Mouse (Mus musculus) midbrain, embryonic 11.5 days (tissue): ENCODE measurements around the gene Rapgef4. TPM values are rescaled to one million over a fixed set of nuclear protein-coding genes. Genes with fewer than 3 reads are reported as not detected.
A peak's percentile ranks its signal among the peaks of the same experiment; 100 is the strongest.

Source experiments
- ATAC-seq: fragments of 200-750 bp; cut with Nextera tagmentation; 2 replicates; pipeline ENCODE4 v1.8.0; 2017; ENCODE audit warnings: moderate TSS enrichment, moderate library complexity; ENCODE audit not compliant: low FRiP score
- DNase-seq: peaks from one replicate; pipeline ENCODE4 v3.0.0; 2015; ENCODE audit warnings: low spot score; ENCODE audit errors: missing footprints
- H3K27ac ChIP-seq: fragments of 300-500 bp; sonication (generic); 2 replicates; pipeline ENCODE4 v1.5.1; 2014; ENCODE audit warnings: low read depth, low read length
- H3K27me3 ChIP-seq: fragments of 300-500 bp; sonication (generic); 2 replicates; pipeline ENCODE4 v1.6.1; 2014; ENCODE audit warnings: mild to moderate bottlenecking, low read length, moderate library complexity, mixed read lengths; ENCODE audit not compliant: control insufficient read depth, insufficient read depth
- H3K36me3 ChIP-seq: fragments of 300-500 bp; sonication (generic); 2 replicates; pipeline ENCODE4 v1.6.1; 2014; ENCODE audit warnings: mild to moderate bottlenecking, low read length, moderate library complexity, mixed read lengths; ENCODE audit not compliant: control insufficient read depth, insufficient read depth
- H3K4me1 ChIP-seq: fragments of 300-500 bp; sonication (generic); 2 replicates; pipeline ENCODE4 v1.6.1; 2014; ENCODE audit warnings: low read length; ENCODE audit not compliant: control insufficient read depth, insufficient read depth
- H3K4me2 ChIP-seq: fragments of 300-500 bp; sonication (generic); 2 replicates; pipeline ENCODE4 v1.6.1; 2014; ENCODE audit warnings: mild to moderate bottlenecking, moderate library complexity
- H3K4me3 ChIP-seq: fragments of 300-500 bp; sonication (generic); 2 replicates; pipeline ENCODE4 v1.5.1; 2014; ENCODE audit warnings: low read depth, low read length
- H3K9ac ChIP-seq: fragments of 300-500 bp; sonication (generic); 2 replicates; pipeline ENCODE4 v1.6.1; 2014; ENCODE audit warnings: low read length
- H3K9me3 ChIP-seq: fragments of 300-500 bp; sonication (generic); 2 replicates; pipeline ENCODE4 v1.6.1; 2016; ENCODE audit warnings: low read length; ENCODE audit not compliant: control insufficient read depth
- WGBS: fragments of 180-500 bp; shearing (Covaris S2); extraction: QIAGEN DNeasy Blood & Tissue Kit; methylation state at CpG from one replicate; pipeline ENCODE4 v1.1.7; 2014; 5-methylcytosine and 5-hydroxymethylcytosine counted together
- polyA plus RNA-seq: library from polyadenylated mRNA; unstranded; fragments of >200 nt; fragmentation: Nextera tagmentation; extraction: Ambion mirVana; gene quantifications from 2 replicates; pipeline ENCODE4 v1.2.1, GENCODE M21; 2014

Rapgef4 gene
- polyA plus RNA-seq, 1 experiment from 2014 or later = 2.0 TPM

- Histone ChIP-seq H3K27me3 (no peaks in the 10 kb centered on the region), H3K4me3 (no peak overlapping the region), H3K36me3 (no peaks in the 10 kb centered on the region), H3K4me2 (no peak overlapping the region), H3K27ac (no peak overlapping the region), H3K4me1 (no peaks in the 10 kb centered on the region), H3K9ac (no peak overlapping the region), H3K9me3 (no peaks in the 10 kb centered on the region)
- WGBS = 77% methylated on average over 10 of the region's 10 CpGs
- peak; percentile 81 for DNase-seq
- ATAC-seq = no peak
Measured at GRCm38 (mm10) chr2:72297716-72298082, 316.7 kb downstream of the Rapgef4 start.

DNA sequence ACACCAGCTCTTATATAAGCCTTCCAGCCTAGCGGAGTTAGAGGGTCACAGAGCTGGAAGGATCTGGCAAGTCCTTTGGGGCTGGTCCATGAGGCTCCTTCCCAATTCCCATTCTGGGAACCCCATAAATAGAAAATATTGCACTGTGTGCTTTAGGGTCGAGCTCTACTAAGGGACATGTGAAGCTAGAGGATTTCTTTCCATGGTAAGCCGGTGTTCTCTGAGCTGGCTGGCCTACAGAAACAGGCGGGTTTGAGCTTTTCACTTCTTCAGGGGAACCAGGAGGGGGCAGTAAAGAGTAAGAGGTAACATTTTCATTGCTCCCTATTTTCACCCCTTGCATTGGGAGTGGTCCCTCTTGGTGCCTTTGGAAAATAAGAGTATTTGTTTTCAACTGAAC lies 317.4 kb downstream of the Rapgef4 start:
- Histone ChIP-seq H3K27ac (no peak overlapping the region), H3K4me1 (no peaks in the 10 kb centered on the region), H3K4me2 (no peak overlapping the region), H3K4me3 (no peak overlapping the region), H3K27me3 (no peaks in the 10 kb centered on the region), H3K9ac (no peak overlapping the region), H3K36me3 (no peaks in the 10 kb centered on the region), H3K9me3 (no peaks in the 10 kb centered on the region)
- peak; percentile 88 for DNase-seq
- no peak for ATAC-seq
- 58% methylated on average over 4 of the region's 4 CpGs for WGBS

DNA sequence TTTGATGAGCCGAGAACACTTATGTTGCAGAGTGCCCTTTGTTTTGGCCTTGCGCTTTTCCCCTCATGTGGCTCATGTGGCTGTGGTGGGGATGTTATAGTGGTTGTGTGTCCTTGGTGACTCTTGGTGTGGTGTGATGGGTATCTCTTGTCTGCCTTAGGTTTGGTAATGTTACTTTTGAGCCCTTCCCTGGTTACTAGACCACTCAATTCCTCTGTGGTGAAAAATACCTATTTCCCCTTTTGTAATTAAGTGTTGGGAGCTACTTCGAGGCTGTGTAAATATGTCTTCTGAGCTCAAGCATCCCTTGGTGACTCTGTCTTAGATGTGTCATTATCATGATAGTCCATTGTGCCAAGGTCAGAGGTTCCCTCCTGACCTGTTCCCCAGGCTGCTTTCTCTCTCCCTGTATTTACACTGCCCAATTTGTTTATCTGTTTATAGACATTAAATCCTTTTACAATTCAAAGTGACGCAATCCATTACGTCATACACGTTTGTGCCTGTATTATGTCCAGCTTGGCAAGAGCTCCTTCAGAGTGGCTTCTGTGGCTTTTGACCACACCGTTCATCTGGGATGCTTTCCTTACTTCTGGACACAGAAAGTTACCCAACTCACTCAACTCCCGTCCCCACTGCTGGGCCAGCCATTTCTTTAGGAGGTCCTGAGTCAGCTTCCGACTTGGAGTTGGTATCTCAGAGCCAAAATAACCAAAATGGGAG lies 320.3 kb downstream of the Rapgef4 start:
- peak; percentile 6 for DNase-seq
- ATAC-seq = no peak
- H3K27ac ChIP-seq = no peak overlapping the region
- no peak overlapping the region for H3K9ac ChIP-seq
- H3K27me3 ChIP-seq = no peaks in the 10 kb centered on the region
- no peak overlapping the region for H3K4me2 ChIP-seq
- no peak overlapping the region for H3K4me3 ChIP-seq
- H3K36me3 ChIP-seq = no peaks in the 10 kb centered on the region
- H3K9me3 ChIP-seq = no peaks in the 10 kb centered on the region
- 90% methylated on average over 9 of the region's 9 CpGs for WGBS
- no peaks in the 10 kb centered on the region for H3K4me1 ChIP-seq

GRCm38 (mm10) chr2:72305738-72306137 lies 324.7 kb downstream of the Rapgef4 start:
- Histone ChIP-seq H3K36me3 (no peaks in the 10 kb centered on the region), H3K4me3 (no peak overlapping the region), H3K27me3 (no peaks in the 10 kb centered on the region), H3K9ac (no peak overlapping the region), H3K4me1 (no peaks in the 10 kb centered on the region), H3K4me2 (no peak overlapping the region), H3K27ac (no peak overlapping the region), H3K9me3 (no peaks in the 10 kb centered on the region)
- no peak for ATAC-seq
- WGBS = 93% methylated on average over 7 of the region's 7 CpGs
- DNase-seq = peak; percentile 10

Other genes with a start within 250 kb of the Rapgef4 start
- gene Itga6, start 235.6 kb upstream of the Rapgef4 start, polyA plus RNA-seq = 28.5 and 28.7 TPM in 2 replicates
- 31.4 and 33.9 TPM in 2 replicates for gene Pdk1, start 108.0 kb upstream of the Rapgef4 start, polyA plus RNA-seq